Mouse (Mus musculus) kidney, embryonic 14.5 days (tissue): ENCODE results near the gene Cds2. TPM values are rescaled to one million over a fixed set of nuclear protein-coding genes. Genes with fewer than 3 reads are reported as not detected.

Experiments used
- ATAC-seq: fragments of 200-750 bp; cut with Nextera tagmentation; 2 replicates; pipeline ENCODE4 v1.8.0; 2017; ENCODE audit warnings: moderate number of reproducible peaks, mild to moderate bottlenecking, moderate TSS enrichment, moderate library complexity; ENCODE audit not compliant: low FRiP score, low TSS enrichment
- H3K27ac ChIP-seq: fragments of 300-500 bp; sonication (generic); 2 replicates; pipeline ENCODE4 v1.5.1; 2014; ENCODE audit warnings: low read depth, mild to moderate bottlenecking, low read length, moderate library complexity, mixed read lengths
- H3K27me3 ChIP-seq: fragments of 300-500 bp; sonication (generic); 2 replicates; pipeline ENCODE4 v1.6.1; 2014; ENCODE audit warnings: mild to moderate bottlenecking, low read length; ENCODE audit not compliant: control insufficient read depth, insufficient read depth
- H3K36me3 ChIP-seq: fragments of 300-500 bp; sonication (generic); 2 replicates; pipeline ENCODE4 v1.6.1; 2014; ENCODE audit warnings: low read length, mixed read lengths; ENCODE audit not compliant: control insufficient read depth, insufficient read depth
- H3K4me1 ChIP-seq: fragments of 300-500 bp; sonication (generic); 2 replicates; pipeline ENCODE4 v1.6.1; 2014; ENCODE audit warnings: low read length, mixed read lengths; ENCODE audit not compliant: control insufficient read depth, insufficient read depth
- H3K4me2 ChIP-seq: fragments of 300-500 bp; sonication (generic); replicated peaks from 2 replicates; pipeline ENCODE4 v1.6.1; 2014; ENCODE audit warnings: low read depth, mild to moderate bottlenecking, low read length
- H3K4me3 ChIP-seq: fragments of 300-500 bp; sonication (generic); 2 replicates; pipeline ENCODE4 v1.5.1; 2014; ENCODE audit warnings: mild to moderate bottlenecking, low read length
- H3K9ac ChIP-seq: fragments of 300-500 bp; sonication (generic); 2 replicates; pipeline ENCODE4 v1.6.1; 2014; ENCODE audit warnings: low read depth, mild to moderate bottlenecking, low read length, moderate library complexity
- H3K9me3 ChIP-seq: fragments of 300-500 bp; sonication (generic); 2 replicates; pipeline ENCODE4 v1.6.1; 2016; ENCODE audit warnings: low read length; ENCODE audit not compliant: control insufficient read depth
- WGBS: fragments of 180-500 bp; shearing (Covaris S2); extraction: QIAGEN DNeasy Blood & Tissue Kit; methylation state at CpG from one replicate; pipeline ENCODE4 v1.1.7; 2014; 5-methylcytosine and 5-hydroxymethylcytosine counted together
- polyA plus RNA-seq: library from polyadenylated mRNA; unstranded; fragments of >200 nt; fragmentation: Nextera tagmentation; extraction: Ambion mirVana; gene quantifications from 2 replicates; pipeline ENCODE4 v1.2.1, GENCODE M21; 2014

The Cds2 gene
- polyA plus RNA-seq, 1 experiment from 2014 or later, result 24.4 TPM

DNA sequence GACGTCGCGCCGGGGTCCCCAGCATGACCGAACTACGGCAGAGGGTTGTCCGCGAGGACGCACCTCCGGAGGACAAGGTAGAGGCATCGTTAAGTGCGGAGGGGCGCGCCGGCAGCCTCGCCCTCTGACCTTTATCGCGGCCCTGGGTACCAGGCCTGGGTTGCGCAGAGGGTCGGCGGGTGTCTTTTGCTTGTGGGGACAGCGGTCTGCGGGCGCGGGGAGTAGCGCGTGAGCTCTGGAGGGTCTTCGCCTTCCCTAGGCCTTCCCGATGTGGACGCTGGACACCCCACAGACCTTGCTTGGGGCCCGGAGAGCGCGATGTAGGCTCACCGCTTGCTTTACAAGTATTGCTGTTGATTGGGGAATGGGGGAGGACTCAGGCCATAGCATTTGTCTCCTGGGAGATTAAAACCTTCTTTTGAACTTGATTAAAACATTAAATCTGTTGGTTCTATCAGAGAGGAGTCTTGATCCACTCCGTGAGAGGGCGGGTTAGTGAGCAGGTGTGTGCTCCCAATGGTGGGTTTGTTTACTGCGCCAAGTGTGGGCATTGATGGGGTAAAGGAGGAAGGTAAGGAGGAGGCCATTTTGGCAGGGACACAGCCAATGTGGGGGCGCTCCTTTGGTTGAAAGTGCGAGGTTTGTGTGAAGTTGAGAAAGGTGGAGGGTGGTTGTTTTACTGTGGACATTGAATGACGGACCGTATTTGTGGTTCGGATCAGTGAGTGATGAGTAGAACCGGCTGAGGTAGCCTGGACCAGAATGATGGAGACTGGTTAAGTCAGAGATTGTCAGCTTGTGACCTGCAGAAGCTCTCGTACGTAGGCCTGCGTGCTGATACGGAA, 695 bp downstream of the Cds2 start:
- peak overlapping the region; percentile 90 for H3K4me3 ChIP-seq
- peak overlapping the region; percentile 67 for H3K4me2 ChIP-seq
- peak; percentile 21; the same call in 1 of the 2 replicates for ATAC-seq
- peak overlapping the region; percentile 89 for H3K9ac ChIP-seq
- no peaks in the 10 kb centered on the region for H3K27me3 ChIP-seq
- 1% methylated on average over 47 of the region's 47 CpGs for WGBS
- peak overlapping the region; percentile 68 for H3K27ac ChIP-seq
- no peaks in the 10 kb centered on the region for H3K36me3 ChIP-seq
- peaks cover 12% of the 10 kb centered on the region; the same call in 1 of the 2 replicates for H3K4me1 ChIP-seq
- H3K9me3 ChIP-seq, result no peaks in the 10 kb centered on the region

DNA sequence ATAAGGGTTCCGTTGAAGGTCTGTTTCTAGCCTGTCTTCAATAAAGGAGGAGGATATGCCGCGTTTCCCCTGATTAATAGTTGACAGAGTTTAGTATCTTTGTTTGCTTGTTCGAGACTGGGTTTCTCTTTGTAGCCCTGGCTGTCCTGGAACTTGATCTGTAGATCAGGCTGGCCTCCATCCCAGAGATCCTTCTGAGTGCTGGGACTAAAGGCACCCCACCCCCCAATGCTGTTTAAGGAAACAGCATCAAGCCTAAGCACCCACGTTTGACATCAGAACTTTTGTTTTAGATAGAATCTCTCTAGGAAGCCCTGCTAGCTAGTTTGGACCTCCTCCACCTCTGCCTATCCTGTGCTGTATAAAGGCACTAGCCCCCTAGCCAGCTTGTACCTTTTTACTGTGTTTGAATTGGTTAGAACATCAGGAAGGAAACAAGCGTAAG, 1.3 kb downstream of the Cds2 start:
- Histone ChIP-seq H3K9me3 (no peaks in the 10 kb centered on the region), H3K27ac (0 out of 2 replicates have a peak overlapping the region, but pooled peaks have one; percentile 68), H3K4me2 (peak overlapping the region; percentile 67), H3K4me3 (peak overlapping the region; percentile 90), H3K4me1 (peaks cover 12% of the 10 kb centered on the region; the same call in 1 of the 2 replicates), H3K9ac (peak overlapping the region; percentile 89), H3K36me3 (no peaks in the 10 kb centered on the region), H3K27me3 (no peaks in the 10 kb centered on the region)
- 18% methylated on average over 6 of the region's 6 CpGs for WGBS
- ATAC-seq, result no peak

DNA sequence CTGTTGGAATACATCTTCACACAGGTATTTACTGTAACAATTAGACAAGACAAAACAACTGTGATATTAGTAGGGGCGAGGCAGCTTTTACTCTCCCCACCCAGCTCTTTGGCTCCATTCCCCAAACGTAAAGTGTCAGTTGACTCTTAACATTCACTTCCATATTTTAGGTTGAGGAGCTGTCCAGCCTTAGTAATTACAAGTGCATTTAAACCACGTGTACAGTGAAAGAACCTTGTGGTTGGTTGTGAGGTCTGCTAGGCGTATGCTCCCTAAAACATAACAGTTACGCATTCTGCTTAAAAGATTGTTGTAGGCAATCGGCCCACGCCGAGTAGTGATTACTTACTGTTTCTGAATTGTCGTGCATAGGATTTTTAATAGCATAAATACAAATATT, 2.2 kb downstream of the Cds2 start:
- Histone ChIP-seq H3K36me3 (no peaks in the 10 kb centered on the region), H3K9ac (no peak overlapping the region), H3K27me3 (no peaks in the 10 kb centered on the region), H3K4me1 (peaks cover 12% of the 10 kb centered on the region; the same call in 1 of the 2 replicates), H3K4me3 (no peak overlapping the region), H3K9me3 (no peaks in the 10 kb centered on the region), H3K27ac (no peak overlapping the region), H3K4me2 (no peak overlapping the region)
- WGBS, result 80% methylated on average over 9 of the region's 9 CpGs
- no peak for ATAC-seq

DNA sequence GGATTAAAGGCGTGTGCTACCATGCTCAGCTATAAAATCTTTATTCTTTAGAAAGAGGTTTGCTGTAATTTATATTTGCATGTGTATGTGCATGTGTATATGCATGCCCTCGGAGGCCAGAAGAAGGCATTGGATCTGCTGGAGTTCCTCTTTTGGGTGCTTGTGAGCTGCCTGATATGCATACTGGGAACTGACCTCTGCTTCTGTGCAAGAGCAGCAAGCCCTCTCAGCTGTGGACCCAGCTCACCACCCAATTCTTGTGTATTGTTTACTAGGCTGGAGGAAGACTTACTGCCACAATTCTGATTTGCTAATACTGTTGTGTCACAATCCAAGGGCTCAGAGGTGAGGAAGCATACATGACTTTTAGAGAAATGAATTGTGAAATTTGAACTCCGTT, 3.1 kb downstream of the Cds2 start:
- Histone ChIP-seq H3K9me3 (no peaks in the 10 kb centered on the region), H3K27ac (no peak overlapping the region), H3K36me3 (no peaks in the 10 kb centered on the region), H3K4me1 (peaks cover 12% of the 10 kb centered on the region; the same call in 1 of the 2 replicates), H3K9ac (no peak overlapping the region), H3K4me3 (no peak overlapping the region), H3K4me2 (no peak overlapping the region), H3K27me3 (no peaks in the 10 kb centered on the region)
- no peak for ATAC-seq
- WGBS, result 96% methylated on average over 3 of the region's 3 CpGs

DNA sequence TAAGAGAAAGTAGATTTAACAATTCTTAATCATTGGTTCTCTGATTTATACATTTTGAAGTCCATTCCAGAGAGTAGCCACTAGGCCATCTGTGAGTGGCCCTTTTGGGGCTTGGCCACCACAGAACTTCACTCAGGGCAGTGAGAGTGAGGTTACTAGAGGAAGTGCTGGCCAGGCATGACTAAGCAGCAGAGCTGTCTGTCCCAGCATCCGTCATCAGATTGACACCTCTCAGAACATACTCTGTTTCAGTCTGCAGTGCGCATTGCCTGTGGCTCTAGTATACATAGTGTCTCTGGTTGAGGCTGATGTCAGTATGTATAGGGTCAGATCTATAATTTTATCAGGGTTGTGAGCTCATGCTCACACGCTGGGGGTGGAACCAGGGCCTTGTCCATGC, 6.3 kb downstream of the Cds2 start:
- Histone ChIP-seq H3K4me2 (no peak overlapping the region), H3K4me3 (no peak overlapping the region), H3K36me3 (no peaks in the 10 kb centered on the region), H3K9ac (no peak overlapping the region), H3K27me3 (no peaks in the 10 kb centered on the region), H3K9me3 (no peaks in the 10 kb centered on the region; the same call in 1 of the 2 replicates), H3K27ac (no peak overlapping the region), H3K4me1 (peaks cover 7% of the 10 kb centered on the region; the same call in 1 of the 2 replicates)
- 85% methylated on average over 3 of the region's 3 CpGs for WGBS
- peak; percentile 56; the same call in 1 of the 2 replicates for ATAC-seq

DNA sequence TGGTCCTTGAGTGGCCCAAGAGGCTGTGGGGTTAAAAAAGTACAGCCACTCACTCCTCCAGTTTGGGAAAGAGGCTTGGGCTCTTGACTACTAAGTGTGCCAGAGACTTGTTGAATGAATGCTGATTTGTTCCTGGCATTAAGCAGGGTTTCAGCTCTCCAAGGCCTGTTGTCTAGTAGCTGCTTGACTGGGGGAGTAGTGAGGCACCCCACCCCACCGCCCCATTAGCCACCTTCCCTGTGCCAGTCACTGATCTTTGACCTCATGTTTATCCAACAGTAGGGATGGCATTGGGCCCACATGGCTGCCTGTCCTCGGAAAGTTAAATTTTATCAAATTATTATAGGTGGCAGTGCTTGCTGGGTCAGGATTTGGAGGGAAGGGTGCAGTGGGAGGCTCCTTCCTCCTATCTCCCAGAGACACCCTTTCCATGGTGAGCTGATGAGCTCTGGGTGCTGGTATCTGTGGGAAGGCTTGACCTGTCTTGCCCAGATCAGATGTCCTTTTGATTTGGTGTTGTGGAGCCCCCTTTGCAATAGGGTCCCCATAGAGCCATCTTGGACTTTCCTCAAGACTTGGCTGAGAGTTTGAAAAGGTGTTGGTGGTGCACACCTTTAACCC, 7.5 kb downstream of the Cds2 start:
- H3K27ac ChIP-seq, result no peak overlapping the region
- no peaks in the 10 kb centered on the region for H3K4me1 ChIP-seq
- no peaks in the 10 kb centered on the region for H3K27me3 ChIP-seq
- H3K4me2 ChIP-seq, result no peak overlapping the region
- no peaks in the 10 kb centered on the region for H3K36me3 ChIP-seq
- no peaks in the 10 kb centered on the region; the same call in 1 of the 2 replicates for H3K9me3 ChIP-seq
- no peak overlapping the region for H3K9ac ChIP-seq
- ATAC-seq, result no peak
- H3K4me3 ChIP-seq, result no peak overlapping the region
- 82% methylated on average over 2 of the region's 2 CpGs for WGBS

DNA sequence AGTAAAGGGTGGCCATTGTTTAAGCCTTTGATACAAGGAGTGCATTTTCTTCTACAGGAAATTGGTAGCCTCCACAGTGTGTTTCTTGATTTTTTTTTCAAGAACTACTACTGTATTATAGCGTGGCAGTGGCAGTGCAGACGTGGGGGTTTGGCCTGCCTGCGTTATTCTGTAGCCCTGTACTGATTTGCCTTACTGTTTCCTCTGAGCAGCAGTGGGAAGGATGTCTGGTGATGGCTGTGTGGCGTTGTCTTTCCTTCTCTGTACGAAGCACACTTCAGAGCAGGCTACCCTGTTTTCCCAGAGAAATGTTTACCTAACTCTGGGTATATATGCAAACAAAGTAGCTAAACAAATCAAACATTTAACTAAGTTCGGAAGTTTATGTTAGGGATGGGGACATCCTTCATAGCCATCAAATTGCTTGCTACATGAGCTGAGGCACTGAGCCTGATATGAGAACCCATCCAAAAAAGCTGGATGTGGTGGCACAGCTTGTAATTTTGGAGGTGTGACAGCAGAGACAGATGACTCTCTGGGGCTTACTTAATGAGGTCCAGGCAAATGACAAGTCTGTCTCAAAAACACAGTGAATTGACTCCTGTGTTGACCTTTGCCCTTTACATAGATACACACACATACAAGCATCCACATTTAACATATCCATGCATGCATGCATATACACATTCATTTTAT, 9.9 kb downstream of the Cds2 start:
- no peak for ATAC-seq
- Histone ChIP-seq H3K27me3 (no peaks in the 10 kb centered on the region), H3K4me2 (no peak overlapping the region), H3K9ac (no peak overlapping the region), H3K9me3 (no peaks in the 10 kb centered on the region; the same call in 1 of the 2 replicates), H3K27ac (no peak overlapping the region), H3K36me3 (no peaks in the 10 kb centered on the region), H3K4me3 (no peak overlapping the region), H3K4me1 (no peaks in the 10 kb centered on the region)
- 68% methylated on average over 6 of the region's 6 CpGs for WGBS

DNA sequence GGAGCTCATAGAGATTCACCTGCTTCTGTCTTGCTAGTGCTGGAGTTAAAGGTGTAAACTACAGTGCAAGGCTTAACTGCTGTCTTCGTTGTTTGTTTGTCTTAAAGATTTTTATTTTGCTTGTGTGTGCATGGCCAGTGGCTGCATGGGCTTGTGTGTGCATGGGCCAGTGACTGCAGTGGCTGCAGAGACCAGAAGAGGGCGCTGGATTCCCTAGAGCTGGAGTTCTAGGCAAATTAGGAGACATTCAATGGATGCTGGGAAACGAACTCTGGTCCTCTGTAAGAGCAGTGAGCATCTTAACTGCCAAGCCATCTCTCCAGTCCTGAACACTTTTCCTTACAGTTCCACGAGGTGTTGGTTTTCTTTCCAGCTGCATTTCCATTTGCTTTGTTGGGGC, 12.6 kb downstream of the Cds2 start:
- Histone ChIP-seq H3K4me1 (peaks cover 5% of the 10 kb centered on the region; the same call in 1 of the 2 replicates), H3K4me2 (no peak overlapping the region), H3K9ac (no peak overlapping the region), H3K27me3 (no peaks in the 10 kb centered on the region), H3K4me3 (no peak overlapping the region), H3K27ac (no peak overlapping the region), H3K9me3 (no peaks in the 10 kb centered on the region; the same call in 1 of the 2 replicates), H3K36me3 (no peaks in the 10 kb centered on the region)
- WGBS, result 80% methylated on average over 4 of the region's 4 CpGs
- no peak for ATAC-seq
